Mouse (Mus musculus) lung, postnatal 0 days (tissue): ENCODE data around the gene 4930544D05Rik.

Experiments
- CTCF ChIP-seq: IDR thresholded peaks from 2 replicates; pipeline ENCODE4 v1.5.1; 2016; ENCODE audit warnings: antibody characterized with exemption, mild to moderate bottlenecking
- EP300 ChIP-seq: IDR thresholded peaks from 2 replicates; pipeline ENCODE4 v1.6.1; 2016; ENCODE audit warnings: antibody characterized with exemption, mild to moderate bottlenecking, control low read depth

GRCm38 (mm10) chr11:70615516-70616093, at the start of gene 4930544D05Rik:
- TF ChIP-seq CTCF, result no peak
- TF ChIP-seq EP300, result no peak
